Mouse (Mus musculus) layer of hippocampus, adult 2 months (tissue): ENCODE measurements at regions not wholly inside any gene's neighbourhood (a gene's known extent, or its start where the extent isn't known, plus 50 kb on each side); places are given as distances from the start of the nearest gene placed in this dataset.

ENCODE experiments used
- DNase-seq, 2 experiments: peaks; one replicate each; pipeline ENCODE4 v3.0.0; 2022; ENCODE audit warnings: low spot score in 2 of 2
- H3K27ac ChIP-seq: fragments of 200-600 bp; 2 replicates; pipeline ENCODE4 v1.8.1; 2022
- H3K4me3 ChIP-seq: fragments of 200-600 bp; 2 replicates; pipeline ENCODE4 v1.8.1; 2022; ENCODE audit warnings: mild to moderate bottlenecking
- CTCF ChIP-seq: fragments of 200-600 bp; conservative IDR thresholded peaks from 2 replicates; pipeline ENCODE4 v1.8.1; 2022; ENCODE audit warnings: antibody characterized with exemption, mild to moderate bottlenecking, moderate library complexity

- no peak for TF ChIP-seq CTCF
- no peak for DNase-seq
- Histone ChIP-seq H3K27ac (no peak overlapping the region), H3K4me3 (no peak overlapping the region)
Measured at GRCm38 (mm10) chr10:96343666-96344065, 207.3 kb downstream of the Gm5426 start.

- DNase-seq, result no peak
- H3K4me3 ChIP-seq, result no peak overlapping the region
- H3K27ac ChIP-seq, result no peak overlapping the region
- no peak for TF ChIP-seq CTCF
Measured at GRCm38 (mm10) chr10:96350692-96351091, 214.3 kb downstream of the Gm5426 start.

- no peak for DNase-seq
- no peak for TF ChIP-seq CTCF
- no peak overlapping the region for H3K4me3 ChIP-seq
- H3K27ac ChIP-seq, result no peak overlapping the region
Measured at GRCm38 (mm10) chr10:96351320-96351719, 214.9 kb downstream of the Gm5426 start.

- Histone ChIP-seq H3K27ac (no peak overlapping the region), H3K4me3 (no peak overlapping the region)
- TF ChIP-seq CTCF, result no peak
- no peak for DNase-seq
Measured at GRCm38 (mm10) chr10:96356980-96357624, 220.7 kb downstream of the Gm5426 start.

- no peak for DNase-seq
- TF ChIP-seq CTCF, result no peak
- no peak overlapping the region for H3K27ac ChIP-seq
- H3K4me3 ChIP-seq, result no peak overlapping the region
Measured at GRCm38 (mm10) chr10:96357632-96358031, 221.2 kb downstream of the Gm5426 start.

- TF ChIP-seq CTCF, result no peak
- DNase-seq, result no peak
Measured at GRCm38 (mm10) chr10:96358984-96359383, 222.6 kb downstream of the Gm5426 start.

GRCm38 (mm10) chr10:96362211-96362610, 225.8 kb downstream of the Gm5426 start:
- no peak for TF ChIP-seq CTCF
- Histone ChIP-seq H3K4me3 (no peak overlapping the region), H3K27ac (no peak overlapping the region)
- no peak for DNase-seq

More at GRCm38 (mm10) chr10:96358984-96359383, 222.6 kb downstream of the Gm5426 start:
- Histone ChIP-seq H3K27ac (no peak overlapping the region), H3K4me3 (no peak overlapping the region)

GRCm38 (mm10) chr10:96363867-96364266, 227.5 kb downstream of the Gm5426 start:
- Histone ChIP-seq H3K4me3 (no peak overlapping the region), H3K27ac (no peak overlapping the region)
- TF ChIP-seq CTCF, result no peak
- DNase-seq, result no peak

- TF ChIP-seq CTCF, result no peak
- Histone ChIP-seq H3K27ac (no peak overlapping the region), H3K4me3 (no peak overlapping the region)
Measured at GRCm38 (mm10) chr10:96365101-96365500, 228.7 kb downstream of the Gm5426 start.

GRCm38 (mm10) chr10:96366871-96367270, 230.5 kb downstream of the Gm5426 start:
- H3K27ac ChIP-seq, result no peak overlapping the region
- TF ChIP-seq CTCF, result no peak
- no peak overlapping the region for H3K4me3 ChIP-seq
- DNase-seq, result no peak

More at GRCm38 (mm10) chr10:96365101-96365500, 228.7 kb downstream of the Gm5426 start:
- DNase-seq, result no peak

GRCm38 (mm10) chr10:96370547-96371320, 234.3 kb downstream of the Gm5426 start:
- no peak for TF ChIP-seq CTCF
- peak overlapping the region; percentile 38 for H3K4me3 ChIP-seq
- H3K27ac ChIP-seq, result no peak overlapping the region
- DNase-seq, result no peak

- TF ChIP-seq CTCF, result no peak
Measured at GRCm38 (mm10) chr10:96371321-96371653, 234.9 kb downstream of the Gm5426 start.

GRCm38 (mm10) chr10:96372616-96373346, 236.4 kb downstream of the Gm5426 start:
- TF ChIP-seq CTCF, result no peak
- Histone ChIP-seq H3K4me3 (no peak overlapping the region), H3K27ac (no peak overlapping the region)
- DNase-seq, result no peak

More at GRCm38 (mm10) chr10:96371321-96371653, 234.9 kb downstream of the Gm5426 start:
- no peak for DNase-seq
- peak overlapping the region; percentile 38 for H3K4me3 ChIP-seq
- H3K27ac ChIP-seq, result no peak overlapping the region
